Mouse (Mus musculus): ENCODE results near the gene Gm49373.

DNA sequence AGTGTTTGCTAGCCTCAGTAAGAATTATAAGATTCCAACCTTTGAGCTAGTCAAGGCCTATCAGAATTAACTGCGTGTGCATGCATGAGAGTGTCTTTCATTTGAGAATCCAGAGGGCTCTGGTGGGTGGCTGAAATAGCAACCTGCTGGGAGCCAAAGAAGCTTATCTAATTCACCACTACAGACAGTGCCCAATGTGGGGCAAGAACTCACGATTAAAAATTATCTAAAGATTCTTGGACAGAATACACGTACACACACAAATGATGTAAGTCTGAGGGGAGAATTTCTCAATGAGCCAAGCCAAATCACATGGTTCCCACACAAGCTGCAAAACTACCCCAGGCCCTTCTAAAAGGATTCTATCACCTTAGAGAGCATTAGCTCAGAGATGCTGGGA lies 10.4 kb upstream of the Gm49373 start:
- TF ChIP-seq CTCF (conservative IDR thresholded peaks at IDR 0.05; ENCODE audit: insufficient read depth, insufficient read length, low read depth, low read length) (no peak), POLR2A (IDR thresholded peaks at IDR 0.05; ENCODE audit: low read depth, low read length) (no peak)
